Mouse (Mus musculus): ENCODE measurements around the gene Phf23. TPM values are rescaled to one million over a fixed set of nuclear protein-coding genes. Genes with fewer than 3 reads are reported as not detected.

Gene Phf23
- total RNA-seq, 1 experiment, result 80.9 TPM

DNA sequence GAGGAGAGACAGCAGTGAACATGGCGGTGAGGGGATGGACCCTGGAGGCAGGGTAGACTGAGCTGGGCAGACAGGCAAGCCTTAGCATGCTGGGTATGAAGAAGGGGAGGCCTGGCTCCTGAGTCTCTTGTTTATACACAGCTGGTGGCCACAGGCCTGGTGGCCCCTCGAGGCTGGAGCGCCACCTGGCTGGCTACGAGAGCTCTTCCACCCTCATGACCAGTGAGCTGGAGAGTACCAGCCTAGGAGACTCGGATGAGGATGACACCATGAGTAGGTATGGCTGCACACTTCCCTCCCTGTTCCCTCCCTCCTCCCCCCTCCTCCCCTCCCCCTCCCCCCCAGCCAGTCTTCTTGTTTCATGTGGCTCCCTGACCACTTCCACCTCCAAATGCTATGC lies 9.9 kb downstream of the Phf23 start:
- DNase-seq (ENCODE audit: low read depth, low spot score), result no peak
- Histone ChIP-seq H3K4me3 (ENCODE audit: insufficient read depth in 1 of 2, low read depth in 1 of 2, low read length in 2 of 2, poor library complexity in 1 of 2, severe bottlenecking in 1 of 2) (no peak overlapping the region), H3K27ac (ENCODE audit: insufficient read depth, low read depth, low read length, poor library complexity, severe bottlenecking) (no peak overlapping the region), H3K9ac (ENCODE audit: insufficient read depth, low read depth, low read length, poor library complexity, severe bottlenecking) (no peak overlapping the region), H3K4me1 (ENCODE audit: control insufficient read depth in 2 of 2, insufficient read depth in 2 of 2, low read length in 2 of 2, poor library complexity in 1 of 2) (peaks cover 7 to 22% of the 10 kb centered on the region in 2 experiments), H3K9me3 (ENCODE audit: control insufficient read depth, insufficient read depth, low read depth, low read length) (no peaks in the 10 kb centered on the region), H3K36me3 (ENCODE audit: control insufficient read depth, insufficient read depth, low read length, poor library complexity, severe bottlenecking) (peaks cover 56% of the 10 kb centered on the region)
- no peak for TF ChIP-seq ZNF384 (IDR thresholded peaks at IDR 0.05; ENCODE audit: low read depth, low read length)
- no peak for TF ChIP-seq CHD2 (IDR thresholded peaks at IDR 0.05; ENCODE audit: low read depth, low read length)
- no peak for TF ChIP-seq HCFC1 (IDR thresholded peaks at IDR 0.05; ENCODE audit: borderline replicate concordance, insufficient read depth, low read length)
- no peak for TF ChIP-seq MAFK (IDR thresholded peaks at IDR 0.05; ENCODE audit: insufficient read depth, low read depth, low read length)
- no peak for TF ChIP-seq ZC3H11A (IDR thresholded peaks at IDR 0.05; ENCODE audit: borderline replicate concordance, low read depth, low read length)
- in situ Hi-C loops (cut with MboI; ENCODE audit: low sequenced_read_pairs in 2 of 2, unreplicated experiment in 2 of 2), result no loop called here

DNA sequence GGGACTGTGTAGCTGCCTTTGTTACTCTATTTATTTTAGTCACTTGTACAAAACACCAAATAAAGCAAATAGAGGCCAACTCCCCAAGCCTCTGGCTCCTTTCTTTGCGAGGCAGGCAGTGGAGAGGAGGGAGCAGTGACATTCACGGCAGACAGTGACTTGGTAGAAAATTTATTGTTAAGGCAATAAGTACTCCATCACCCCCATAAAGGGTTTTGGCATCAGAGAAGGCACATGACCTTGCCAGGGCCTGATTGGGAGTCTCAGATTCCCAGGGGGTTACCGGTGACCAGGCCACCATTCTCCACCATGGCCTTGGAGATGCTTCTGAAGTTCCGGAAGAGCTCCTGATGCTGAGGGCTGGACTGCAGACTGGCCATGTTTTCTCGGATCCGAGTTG lies 14.5 kb downstream of the Phf23 start:
- no peak for DNase-seq (ENCODE audit: low read depth, low spot score)
- TF ChIP-seq MAFK (IDR thresholded peaks at IDR 0.05; ENCODE audit: insufficient read depth, low read depth, low read length) (no peak), HCFC1 (IDR thresholded peaks at IDR 0.05; ENCODE audit: borderline replicate concordance, insufficient read depth, low read length) (no peak), ZNF384 (IDR thresholded peaks at IDR 0.05; ENCODE audit: low read depth, low read length) (no peak), CHD2 (IDR thresholded peaks at IDR 0.05; ENCODE audit: low read depth, low read length) (no peak), ZC3H11A (IDR thresholded peaks at IDR 0.05; ENCODE audit: borderline replicate concordance, low read depth, low read length) (no peak)
- peaks cover 72% of the 10 kb centered on the region for H3K36me3 ChIP-seq (ENCODE audit: control insufficient read depth, insufficient read depth, low read length, poor library complexity, severe bottlenecking)
- no peak overlapping the region for H3K27ac ChIP-seq (ENCODE audit: insufficient read depth, low read depth, low read length, poor library complexity, severe bottlenecking)
- no peaks in the 10 kb centered on the region for H3K9me3 ChIP-seq (ENCODE audit: control insufficient read depth, insufficient read depth, low read depth, low read length)
- no peak overlapping the region for H3K9ac ChIP-seq (ENCODE audit: insufficient read depth, low read depth, low read length, poor library complexity, severe bottlenecking)
- in situ Hi-C loops (cut with MboI; ENCODE audit: low sequenced_read_pairs in 2 of 2, unreplicated experiment in 2 of 2), result no loop called here
- no peak overlapping the region for H3K4me3 ChIP-seq (ENCODE audit: insufficient read depth in 1 of 2, low read depth in 1 of 2, low read length in 2 of 2, poor library complexity in 1 of 2, severe bottlenecking in 1 of 2)
- peaks cover 3 to 18% of the 10 kb centered on the region in 2 experiments; a peak in 2 of 4 replicates for H3K4me1 ChIP-seq (ENCODE audit: control insufficient read depth in 2 of 2, insufficient read depth in 2 of 2, low read length in 2 of 2, poor library complexity in 1 of 2)

DNA sequence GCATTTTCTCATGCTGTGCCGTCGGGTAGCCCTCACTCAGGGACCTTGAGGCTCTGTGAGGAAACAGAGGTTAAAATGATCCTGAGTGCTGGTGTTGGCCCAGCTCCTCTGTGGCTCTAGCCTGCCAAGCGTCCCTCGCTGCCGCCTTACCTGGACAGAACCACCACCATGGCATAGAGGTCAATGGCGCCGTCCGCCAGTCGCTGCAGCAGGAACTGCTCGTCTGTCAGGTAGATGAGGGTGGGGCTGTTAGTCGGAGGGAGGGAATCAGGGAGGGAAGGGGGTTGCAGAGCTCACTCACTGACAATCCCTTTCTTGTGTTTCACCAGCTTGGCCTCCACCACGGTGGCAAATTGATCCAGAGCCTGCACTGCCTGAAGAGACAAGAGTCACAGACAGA lies 15.0 kb downstream of the Phf23 start:
- no peak overlapping the region for H3K9ac ChIP-seq (ENCODE audit: insufficient read depth, low read depth, low read length, poor library complexity, severe bottlenecking)
- in situ Hi-C loops (cut with MboI; ENCODE audit: low sequenced_read_pairs in 2 of 2, unreplicated experiment in 2 of 2), result no loop called here

DNA sequence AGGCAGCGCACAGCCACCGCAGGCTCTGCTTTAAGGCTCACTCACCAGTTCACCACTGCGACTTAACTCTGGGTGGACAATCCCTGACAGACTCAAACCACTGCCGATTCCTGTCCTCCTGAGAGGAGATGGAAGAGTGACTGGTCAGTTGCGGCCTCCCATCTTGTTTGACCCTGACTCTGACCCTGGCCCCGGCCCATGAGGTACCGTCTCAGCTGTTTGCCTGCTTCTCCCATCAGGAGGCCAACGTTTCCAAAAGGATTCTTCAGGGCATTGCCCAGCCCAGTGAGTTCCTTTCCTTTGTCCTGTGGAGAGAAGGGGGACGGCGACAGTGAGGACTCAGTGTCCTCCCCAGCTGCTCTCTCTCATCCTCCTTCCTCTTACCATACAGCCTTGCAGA lies 15.4 kb downstream of the Phf23 start:
- H3K9me3 ChIP-seq (ENCODE audit: control insufficient read depth, insufficient read depth, low read depth, low read length), result no peaks in the 10 kb centered on the region
- H3K9ac ChIP-seq (ENCODE audit: insufficient read depth, low read depth, low read length, poor library complexity, severe bottlenecking), result no peak overlapping the region
- in situ Hi-C loops (cut with MboI; ENCODE audit: low sequenced_read_pairs in 2 of 2, unreplicated experiment in 2 of 2), result no loop called here
- H3K4me3 ChIP-seq (ENCODE audit: insufficient read depth in 1 of 2, low read depth in 1 of 2, low read length in 2 of 2, poor library complexity in 1 of 2, severe bottlenecking in 1 of 2), result no peak overlapping the region
- no peak for DNase-seq (ENCODE audit: low read depth, low spot score)
- no peak for TF ChIP-seq ZC3H11A (IDR thresholded peaks at IDR 0.05; ENCODE audit: borderline replicate concordance, low read depth, low read length)
- TF ChIP-seq HCFC1 (IDR thresholded peaks at IDR 0.05; ENCODE audit: borderline replicate concordance, insufficient read depth, low read length), result no peak
- TF ChIP-seq MAFK (IDR thresholded peaks at IDR 0.05; ENCODE audit: insufficient read depth, low read depth, low read length), result no peak
- no peak for TF ChIP-seq ZNF384 (IDR thresholded peaks at IDR 0.05; ENCODE audit: low read depth, low read length)
- no peak for TF ChIP-seq CHD2 (IDR thresholded peaks at IDR 0.05; ENCODE audit: low read depth, low read length)
- peaks cover 64% of the 10 kb centered on the region for H3K36me3 ChIP-seq (ENCODE audit: control insufficient read depth, insufficient read depth, low read length, poor library complexity, severe bottlenecking)
- H3K27ac ChIP-seq (ENCODE audit: insufficient read depth, low read depth, low read length, poor library complexity, severe bottlenecking), result no peak overlapping the region
- H3K4me1 ChIP-seq (ENCODE audit: control insufficient read depth in 2 of 2, insufficient read depth in 2 of 2, low read length in 2 of 2, poor library complexity in 1 of 2), result peaks cover 0 to 10% of the 10 kb centered on the region in 2 experiments; a peak in 1 of 4 replicates

More for the DNA sequence above, 15.0 kb downstream of the Phf23 start:
- DNase-seq (ENCODE audit: low read depth, low spot score), result no peak
- no peak overlapping the region for H3K27ac ChIP-seq (ENCODE audit: insufficient read depth, low read depth, low read length, poor library complexity, severe bottlenecking)
- no peaks in the 10 kb centered on the region for H3K9me3 ChIP-seq (ENCODE audit: control insufficient read depth, insufficient read depth, low read depth, low read length)
- H3K4me1 ChIP-seq (ENCODE audit: control insufficient read depth in 2 of 2, insufficient read depth in 2 of 2, low read length in 2 of 2, poor library complexity in 1 of 2), result peaks cover 0 to 13% of the 10 kb centered on the region in 2 experiments; a peak in 1 of 4 replicates
- TF ChIP-seq ZNF384 (IDR thresholded peaks at IDR 0.05; ENCODE audit: low read depth, low read length), result no peak
- no peak for TF ChIP-seq CHD2 (IDR thresholded peaks at IDR 0.05; ENCODE audit: low read depth, low read length)
- no peak for TF ChIP-seq ZC3H11A (IDR thresholded peaks at IDR 0.05; ENCODE audit: borderline replicate concordance, low read depth, low read length)
- TF ChIP-seq HCFC1 (IDR thresholded peaks at IDR 0.05; ENCODE audit: borderline replicate concordance, insufficient read depth, low read length), result no peak
- no peak for TF ChIP-seq MAFK (IDR thresholded peaks at IDR 0.05; ENCODE audit: insufficient read depth, low read depth, low read length)
- peaks cover 67% of the 10 kb centered on the region for H3K36me3 ChIP-seq (ENCODE audit: control insufficient read depth, insufficient read depth, low read length, poor library complexity, severe bottlenecking)
- H3K4me3 ChIP-seq (ENCODE audit: insufficient read depth in 1 of 2, low read depth in 1 of 2, low read length in 2 of 2, poor library complexity in 1 of 2, severe bottlenecking in 1 of 2), result no peak overlapping the region

DNA sequence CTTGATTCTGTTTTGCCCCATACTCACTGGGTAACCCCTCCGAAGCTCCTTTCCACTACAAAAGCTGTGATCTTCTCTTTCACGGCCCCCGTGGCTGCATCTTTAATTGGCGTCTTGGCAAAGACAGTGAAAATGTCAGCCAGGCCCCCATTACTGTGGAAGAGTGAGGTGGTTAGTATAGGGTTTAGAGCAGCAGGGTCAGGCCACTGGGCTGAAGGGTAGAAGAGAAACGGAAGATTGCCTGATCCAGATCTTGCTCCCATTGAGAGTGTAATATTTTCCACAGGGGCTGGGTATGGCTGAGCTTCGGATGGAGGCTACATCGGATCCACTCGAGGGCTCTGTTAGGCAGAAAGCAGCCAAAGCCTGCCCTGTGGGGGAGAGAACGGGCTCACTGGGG lies 17.4 kb downstream of the Phf23 start:
- H3K4me1 ChIP-seq (ENCODE audit: control insufficient read depth in 2 of 2, insufficient read depth in 2 of 2, low read length in 2 of 2, poor library complexity in 1 of 2), result peaks cover 0 to 10% of the 10 kb centered on the region in 2 experiments; a peak in 1 of 4 replicates
- DNase-seq (ENCODE audit: low read depth, low spot score), result no peak
- peaks cover 45% of the 10 kb centered on the region for H3K36me3 ChIP-seq (ENCODE audit: control insufficient read depth, insufficient read depth, low read length, poor library complexity, severe bottlenecking)
- no peak for TF ChIP-seq CHD2 (IDR thresholded peaks at IDR 0.05; ENCODE audit: low read depth, low read length)
- TF ChIP-seq MAFK (IDR thresholded peaks at IDR 0.05; ENCODE audit: insufficient read depth, low read depth, low read length), result no peak
- no peak for TF ChIP-seq HCFC1 (IDR thresholded peaks at IDR 0.05; ENCODE audit: borderline replicate concordance, insufficient read depth, low read length)
- TF ChIP-seq ZNF384 (IDR thresholded peaks at IDR 0.05; ENCODE audit: low read depth, low read length), result no peak
- TF ChIP-seq ZC3H11A (IDR thresholded peaks at IDR 0.05; ENCODE audit: borderline replicate concordance, low read depth, low read length), result no peak
- in situ Hi-C loops (cut with MboI; ENCODE audit: low sequenced_read_pairs in 2 of 2, unreplicated experiment in 2 of 2), result no loop called here
- H3K4me3 ChIP-seq (ENCODE audit: insufficient read depth in 1 of 2, low read depth in 1 of 2, low read length in 2 of 2, poor library complexity in 1 of 2, severe bottlenecking in 1 of 2), result no peak overlapping the region
- H3K9ac ChIP-seq (ENCODE audit: insufficient read depth, low read depth, low read length, poor library complexity, severe bottlenecking), result no peak overlapping the region
- H3K27ac ChIP-seq (ENCODE audit: insufficient read depth, low read depth, low read length, poor library complexity, severe bottlenecking), result no peak overlapping the region
- H3K9me3 ChIP-seq (ENCODE audit: control insufficient read depth, insufficient read depth, low read depth, low read length), result no peaks in the 10 kb centered on the region

Data from ES-E14 (cell line).